ENCODE assay signal across 14 mouse cellular contexts in genomic region chr15:96933451-96933850, GRCm38 (mm10).
A peak's percentile ranks its signal among the peaks of the same experiment; 100 is the strongest.
DNase-seq lines count a peak whose midpoint lies in the region; ATAC-seq lines count a peak whose summit lies in the region.
"Had no signal": no experiment of that assay in that cellular context is flagged by ENCODE, and none has a peak within 500 bp of the region (broad histone marks: within the 10 kb centered on the region; RNA-seq: fewer than 3 reads in every experiment).

No protein-coding gene starts in this region.

- DNase-seq in left cerebral cortex, adult 11 months (ENCODE audit: low spot score) = peak; percentile 49
- no peak for DNase-seq in left cerebral cortex, postnatal 4 days
- DNase-seq in brain, adult 2 months (ENCODE audit: low read depth, low spot score) = peak; percentile 83
- DNase-seq in layer of hippocampus, adult 11-12 months (ENCODE audit: low spot score) = peak; percentile 53
- DNase-seq in left cerebral cortex, adult 9 months (ENCODE audit: low spot score in 2 of 2) = peak; percentile 42 to 65
- DNase-seq in ovary, adult 18-20 months (ENCODE audit: low spot score) = no peak
- DNase-seq: cerebellum, adult 2 months; heart, postnatal 4 days had no signal

- no peak overlapping the region for H3K9ac ChIP-seq in forebrain, embryonic 13.5 days
- H3K9ac ChIP-seq: forebrain, embryonic 12.5 days; intestine, embryonic 15.5 days; lung, embryonic 15.5 days; midbrain, embryonic 12.5 days had no signal

- no peak overlapping the region for H3K27ac ChIP-seq in forebrain, embryonic 13.5 days
- H3K27ac ChIP-seq: forebrain, embryonic 12.5 days; intestine, embryonic 15.5 days; left cerebral cortex, adult 2 months; lung, embryonic 15.5 days; midbrain, embryonic 12.5 days had no signal

- no peaks in the 10 kb centered on the region for H3K4me1 ChIP-seq in forebrain, embryonic 13.5 days
- H3K4me1 ChIP-seq: intestine, embryonic 15.5 days; midbrain, embryonic 12.5 days had no signal

- H3K36me3 ChIP-seq in forebrain, embryonic 13.5 days (ENCODE audit: poor library complexity, severe bottlenecking) = no peaks in the 10 kb centered on the region
- H3K36me3 ChIP-seq: forebrain, embryonic 12.5 days; intestine, embryonic 15.5 days; lung, embryonic 15.5 days; midbrain, embryonic 12.5 days had no signal

- H3K27me3 ChIP-seq in forebrain, embryonic 13.5 days = no peaks in the 10 kb centered on the region
- H3K27me3 ChIP-seq: forebrain, embryonic 12.5 days; intestine, embryonic 15.5 days; lung, embryonic 15.5 days; midbrain, embryonic 12.5 days had no signal

- intact Hi-C loops in left cerebral cortex, postnatal 4 days (cut with DNase I) = loop anchor here (10.0 kb wide), 1 partner anchor 201 kb away; no protein-coding TSS in a partner anchor

- H3K4me3 ChIP-seq in forebrain, embryonic 13.5 days = no peak overlapping the region
- H3K4me3 ChIP-seq: forebrain, embryonic 12.5 days; intestine, embryonic 15.5 days; left cerebral cortex, adult 2 months; lung, embryonic 15.5 days; midbrain, embryonic 12.5 days had no signal

- H3K9me3 ChIP-seq in forebrain, embryonic 13.5 days (replicated peaks) = no peaks in the 10 kb centered on the region
- H3K9me3 ChIP-seq: forebrain, embryonic 12.5 days; intestine, embryonic 15.5 days; lung, embryonic 15.5 days; midbrain, embryonic 12.5 days had no signal

- 28% methylated on average over 3 of the region's 3 CpGs for WGBS in forebrain, embryonic 13.5 days

- no peak overlapping the region for H3K4me2 ChIP-seq in forebrain, embryonic 13.5 days
- H3K4me2 ChIP-seq: forebrain, embryonic 12.5 days; intestine, embryonic 15.5 days; lung, embryonic 15.5 days; midbrain, embryonic 12.5 days had no signal

- ATAC-seq in forebrain, embryonic 13.5 days = no peak
- ATAC-seq: intestine, embryonic 15.5 days had no signal

Comparison
In these comparisons a context has a peak if more than half of its experiments do, and no peak if none do; other contexts are left out.
1. DNase-seq: peak in left cerebral cortex, adult 11 months (single experiment), brain, adult 2 months (single experiment), layer of hippocampus, adult 11-12 months (single experiment) and left cerebral cortex, adult 9 months (2 of 2); none in left cerebral cortex, postnatal 4 days (single experiment) and ovary, adult 18-20 months (single experiment).